ENCODE assay signal across 21 mouse cellular contexts in the genomic region with DNA sequence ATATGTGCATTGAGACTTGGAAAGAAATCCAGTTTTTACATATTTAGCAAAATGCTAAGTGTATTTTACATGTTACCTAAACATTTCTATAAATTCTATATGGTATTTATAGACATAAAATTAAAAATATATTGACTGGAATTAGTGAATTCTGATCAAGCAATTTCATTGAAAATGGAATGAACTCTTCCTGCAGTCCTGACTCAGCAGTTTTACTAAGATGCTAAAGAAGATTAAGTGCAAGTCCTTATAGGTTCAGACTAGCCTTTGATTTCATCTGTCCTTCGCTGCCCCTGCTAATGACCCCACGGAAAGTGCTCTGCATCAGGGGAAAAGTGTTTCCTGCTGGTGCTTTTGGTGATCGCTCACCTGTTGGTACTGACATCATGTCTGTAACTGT.
A peak's percentile ranks its signal among the peaks of the same experiment; 100 is the strongest.
DNase-seq lines count a peak whose midpoint lies in the region; ATAC-seq and TF ChIP-seq lines count a peak whose summit lies in the region.
"Had no signal": no experiment of that assay in that cellular context is flagged by ENCODE, and none has a peak within 500 bp of the region (broad histone marks: within the 10 kb centered on the region; RNA-seq: fewer than 3 reads in every experiment).

No protein-coding gene starts in this region.

- no peak overlapping the region for H3K4me3 ChIP-seq in liver, embryonic 13.5 days (replicated peaks)
- H3K4me3 ChIP-seq in CH12.LX (replicated peaks in 1 of 3; ENCODE audit: low read depth in 2 of 3, low read length in 2 of 3, poor library complexity in 1 of 3) (no peak overlapping the region), ES-E14 (ENCODE audit: insufficient read depth in 1 of 2, low read depth in 1 of 2, low read length in 2 of 2, poor library complexity in 1 of 2, severe bottlenecking in 1 of 2) (no peak overlapping the region)
- H3K4me3 ChIP-seq: embryonic facial prominence, embryonic 10.5 days; embryonic facial prominence, embryonic 12.5 days; forebrain, embryonic 13.5 days; forebrain, embryonic 15.5 days had no signal

- H3K9ac ChIP-seq in liver, embryonic 13.5 days: no peak overlapping the region
- H3K9ac ChIP-seq in CH12.LX (ENCODE audit: insufficient read depth, low read depth) (no peak overlapping the region), ES-E14 (ENCODE audit: insufficient read depth, low read depth, low read length, poor library complexity, severe bottlenecking) (no peak overlapping the region)
- H3K9ac ChIP-seq: embryonic facial prominence, embryonic 12.5 days; forebrain, embryonic 13.5 days; forebrain, embryonic 15.5 days; forebrain, postnatal 0 days had no signal

- peak overlapping the region; percentile 96 for H3K27ac ChIP-seq in liver, embryonic 13.5 days
- H3K27ac ChIP-seq in CH12.LX (ENCODE audit: insufficient read depth, low read depth) (no peak overlapping the region), ES-E14 (ENCODE audit: insufficient read depth, low read depth, low read length, poor library complexity, severe bottlenecking) (no peak overlapping the region)
- H3K27ac ChIP-seq: embryonic facial prominence, embryonic 10.5 days; embryonic facial prominence, embryonic 12.5 days; forebrain, embryonic 13.5 days; forebrain, embryonic 15.5 days had no signal

- dilution Hi-C loops in CH12.LX (cut with MboI; ENCODE audit: extremely low pct_ligation_motif_present, extremely low pct_unique_long_range_greater_than_20kb, low sequenced_read_pairs): no loop called here

- in situ Hi-C loops in CH12.LX (cut with MboI; ENCODE audit: low pct_ligation_motif_present, low pct_unique_long_range_greater_than_20kb, low sequenced_read_pairs): no loop called here
- in situ Hi-C loops in ES-E14 (cut with MboI; ENCODE audit: low sequenced_read_pairs in 2 of 2, unreplicated experiment in 2 of 2): no loop called here

- no peak for DNase-seq in liver, embryonic 13.5 days
- DNase-seq in liver: no peak
- no peak for DNase-seq in CH12.LX (ENCODE audit: extremely low read depth)
- no peak for DNase-seq in ES-E14 (ENCODE audit: low read depth, low spot score)
- DNase-seq in kidney, postnatal 36 days: no peak
- DNase-seq in frontal cortex, postnatal 36 days (ENCODE audit: low spot score in 2 of 2): no peak
- DNase-seq: adrenal gland, adult 8-10 months; adrenal gland, postnatal 14 days; adrenal gland, postnatal 36 days; cerebellum, adult 11-12 months; cerebellum, adult 2 months; cerebellum, adult 9-10 months; cerebellum, postnatal 10 days; cerebellum, postnatal 25 days; forebrain, postnatal 0 days had no signal

- no peak for TF ChIP-seq POLR2A in CH12.LX (IDR thresholded peaks at IDR 0.05; ENCODE audit: low read depth, low read length)

- WGBS in liver, embryonic 13.5 days (ENCODE audit: insufficient replicate concordance): 77% methylated on average over 3 of the region's 3 CpGs

- no peak for TF ChIP-seq CTCF in CH12.LX (conservative IDR thresholded peaks at IDR 0.05 in 1 of 2, IDR thresholded peaks at IDR 0.05 in 1 of 2; ENCODE audit: low read depth in 2 of 2, low read length in 2 of 2)

- H3K4me2 ChIP-seq in liver, embryonic 13.5 days: no peak overlapping the region
- H3K4me2 ChIP-seq in CH12.LX (ENCODE audit: insufficient read depth, low read depth, poor library complexity, severe bottlenecking): no peak overlapping the region
- H3K4me2 ChIP-seq: embryonic facial prominence, embryonic 12.5 days; forebrain, embryonic 13.5 days; forebrain, embryonic 15.5 days had no signal

- H3K9me3 ChIP-seq in liver, embryonic 13.5 days (replicated peaks): no peaks in the 10 kb centered on the region
- H3K9me3 ChIP-seq in CH12.LX (replicated peaks; ENCODE audit: low read length) (no peaks in the 10 kb centered on the region), ES-E14 (ENCODE audit: control insufficient read depth, insufficient read depth, low read depth, low read length) (no peaks in the 10 kb centered on the region)
- H3K9me3 ChIP-seq: embryonic facial prominence, embryonic 10.5 days; embryonic facial prominence, embryonic 12.5 days; forebrain, embryonic 13.5 days; forebrain, embryonic 15.5 days had no signal

- H3K4me1 ChIP-seq in liver, embryonic 13.5 days (replicated peaks): peaks cover 33% of the 10 kb centered on the region
- H3K4me1 ChIP-seq in CH12.LX (ENCODE audit: control insufficient read depth in 1 of 2, insufficient read depth in 2 of 2): peaks cover 0 to 12% of the 10 kb centered on the region in 2 experiments; a peak in 2 of 4 replicates
- no peaks in the 10 kb centered on the region for H3K4me1 ChIP-seq in ES-E14 (ENCODE audit: control insufficient read depth in 2 of 2, insufficient read depth in 2 of 2, low read length in 2 of 2, poor library complexity in 1 of 2)
- H3K4me1 ChIP-seq: embryonic facial prominence, embryonic 10.5 days; embryonic facial prominence, embryonic 12.5 days; forebrain, embryonic 13.5 days; forebrain, embryonic 15.5 days had no signal

- TF ChIP-seq EP300 in CH12.LX (IDR thresholded peaks at IDR 0.05; ENCODE audit: low read length): no peak

- no peak for ATAC-seq in liver, embryonic 13.5 days (ENCODE audit: low read depth)
- ATAC-seq: activated CD4-positive, CD25-positive, alpha-beta regulatory T cell, adult 4 months; forebrain, embryonic 13.5 days; forebrain, embryonic 15.5 days; forebrain, postnatal 0 days; Patski had no signal

- no peaks in the 10 kb centered on the region for H3K79me2 ChIP-seq in CH12.LX (replicated peaks; ENCODE audit: control insufficient read depth, extremely low read depth, insufficient read depth, poor library complexity, severe bottlenecking)

- no peaks in the 10 kb centered on the region for H3K27me3 ChIP-seq in liver, embryonic 13.5 days
- no peaks in the 10 kb centered on the region for H3K27me3 ChIP-seq in CH12.LX (replicated peaks)
- H3K27me3 ChIP-seq: embryonic facial prominence, embryonic 12.5 days; forebrain, embryonic 13.5 days; forebrain, embryonic 15.5 days; Patski had no signal

- TF ChIP-seq RAD21 in CH12.LX (IDR thresholded peaks at IDR 0.05; ENCODE audit: low read depth, low read length): no peak

- H3K36me3 ChIP-seq in liver, embryonic 13.5 days: no peaks in the 10 kb centered on the region
- peaks cover 4% of the 10 kb centered on the region in 2 experiments for H3K36me3 ChIP-seq in CH12.LX (replicated peaks in 1 of 2; ENCODE audit: control insufficient read depth in 1 of 2, insufficient read depth in 1 of 2, low read length in 1 of 2)
- no peaks in the 10 kb centered on the region for H3K36me3 ChIP-seq in ES-E14 (ENCODE audit: control insufficient read depth, insufficient read depth, low read length, poor library complexity, severe bottlenecking)
- H3K36me3 ChIP-seq: embryonic facial prominence, embryonic 10.5 days; embryonic facial prominence, embryonic 12.5 days; forebrain, embryonic 15.5 days had no signal

TF ChIP-seq in CH12.LX, 34 proteins besides CTCF, POLR2A, EP300 and RAD21:
- TF ChIP-seq MXI1 (IDR thresholded peaks at IDR 0.05; ENCODE audit: low read depth, low read length) (no peak), GABPA (IDR thresholded peaks at IDR 0.05; ENCODE audit: insufficient replicate concordance, low read depth, low read length) (no peak), TBP (conservative IDR thresholded peaks at IDR 0.05; ENCODE audit: low read depth, low read length) (no peak), ZNF384 (IDR thresholded peaks at IDR 0.05; ENCODE audit: low read depth, low read length) (no peak), MAFK (IDR thresholded peaks at IDR 0.05; ENCODE audit: insufficient replicate concordance, low read length) (peak; percentile 85), E2F4 (IDR thresholded peaks at IDR 0.05; ENCODE audit: insufficient replicate concordance, low read depth, low read length) (no peak)

TF ChIP-seq in ES-E14, 5 proteins besides CTCF, POLR2A, EP300 and RAD21:
- TF ChIP-seq MAFK (IDR thresholded peaks at IDR 0.05; ENCODE audit: insufficient read depth, low read depth, low read length): peak; percentile 79
- no peak for TF ChIP-seq ZC3H11A (IDR thresholded peaks at IDR 0.05; ENCODE audit: borderline replicate concordance, low read depth, low read length)
- no peak for TF ChIP-seq ZNF384 (IDR thresholded peaks at IDR 0.05; ENCODE audit: low read depth, low read length)
